Mouse (Mus musculus) 3T3-L1 (cell line): ENCODE results near the gene Fscn2.
"Not testable (repeated sequence)": the region's sequence is repeated elsewhere in the genome, so short reads cannot be mapped to it uniquely, and the experiment has no call there.

Experiments
- DNase-seq: peaks from one replicate; pipeline ENCODE4 v3.0.0-alpha.2; 2015; ENCODE audit warnings: low read depth, low spot score

Fscn2 gene

GRCm38 (mm10) chr11:120345067-120345681 is 16.2 kb upstream of the Fscn2 start:
- DNase-seq: peak; percentile 73

GRCm38 (mm10) chr11:120346383-120347034 is 14.8 kb upstream of the Fscn2 start:
- not testable (repeated sequence) for DNase-seq

- peak; percentile 55 for DNase-seq
These were observed 14.0 kb upstream of the Fscn2 start for GRCm38 (mm10) chr11:120347301-120347700.

- DNase-seq: peak; percentile 81
These were observed 13.3 kb upstream of the Fscn2 start, which contains the start of gene Actg1 for GRCm38 (mm10) chr11:120347791-120348683. Gene Actg1, minus strand, starts transcription at chr11:120348542.

- DNase-seq: peak; percentile 65
These were observed 12.5 kb upstream of the Fscn2 start for GRCm38 (mm10) chr11:120348684-120349370.

- peak; percentile 78 for DNase-seq
These were observed 11.9 kb upstream of the Fscn2 start for GRCm38 (mm10) chr11:120349371-120349985.

- peak; percentile 98 for DNase-seq
These were observed 11.2 kb upstream of the Fscn2 start for GRCm38 (mm10) chr11:120349986-120350702.

GRCm38 (mm10) chr11:120350711-120351110 is 10.6 kb upstream of the Fscn2 start:
- DNase-seq: no peak

GRCm38 (mm10) chr11:120351250-120352092 is 9.9 kb upstream of the Fscn2 start:
- DNase-seq: no peak

GRCm38 (mm10) chr11:120352093-120352350 is 9.3 kb upstream of the Fscn2 start:
- DNase-seq: not testable (repeated sequence)

- peak; percentile 87 for DNase-seq
These were observed 8.6 kb upstream of the Fscn2 start for GRCm38 (mm10) chr11:120352571-120353290.

- DNase-seq: peak; percentile 64
These were observed 7.6 kb upstream of the Fscn2 start for GRCm38 (mm10) chr11:120353500-120354303.

- DNase-seq: peak; percentile 85
These were observed 6.7 kb upstream of the Fscn2 start for GRCm38 (mm10) chr11:120354304-120355276.

- DNase-seq: no peak
These were observed 5.9 kb upstream of the Fscn2 start for GRCm38 (mm10) chr11:120355277-120356039.

GRCm38 (mm10) chr11:120356319-120356840 is 5.0 kb upstream of the Fscn2 start:
- DNase-seq: no peak

GRCm38 (mm10) chr11:120356900-120357299 is 4.4 kb upstream of the Fscn2 start:
- no peak for DNase-seq
